Mouse (Mus musculus): ENCODE measurements at regions not wholly inside any gene's neighbourhood (a gene's known extent, or its start where the extent isn't known, plus 50 kb on each side); places are given as distances from the start of the nearest gene placed in this dataset.

- no peak for ATAC-seq (ENCODE audit: insufficient number of reproducible peaks, insufficient read depth, low FRiP score, low TSS enrichment)
- Histone ChIP-seq H3K9me3 (no peaks in the 10 kb centered on the region), H3K4me1 (peaks cover 3% of the 10 kb centered on the region; the same call in 1 of the 2 replicates), H3K9ac (no peak overlapping the region), H3K27me3 (no peaks in the 10 kb centered on the region), H3K36me3 (no peaks in the 10 kb centered on the region), H3K4me3 (no peak overlapping the region), H3K4me2 (replicated peaks) (no peak overlapping the region), H3K27ac (no peak overlapping the region)
- 76% methylated on average over 4 of the region's 4 CpGs for WGBS
Observed at GRCm38 (mm10) chrX:12855425-12855824, 93.6 kb upstream of the Med14 start.

- H3K4me2 ChIP-seq (replicated peaks): no peak overlapping the region
- H3K27ac ChIP-seq: no peak overlapping the region
- ATAC-seq (ENCODE audit: insufficient number of reproducible peaks, insufficient read depth, low FRiP score, low TSS enrichment): no peak
- no peaks in the 10 kb centered on the region for H3K9me3 ChIP-seq
- no peaks in the 10 kb centered on the region for H3K27me3 ChIP-seq
- H3K9ac ChIP-seq: no peak overlapping the region
- WGBS: 68% methylated on average over 4 of the region's 4 CpGs
- no peaks in the 10 kb centered on the region for H3K36me3 ChIP-seq
- no peaks in the 10 kb centered on the region for H3K4me1 ChIP-seq
- no peak overlapping the region for H3K4me3 ChIP-seq
Observed at GRCm38 (mm10) chrX:12851684-12852083, 89.8 kb upstream of the Med14 start.

- H3K27me3 ChIP-seq: no peaks in the 10 kb centered on the region
- ATAC-seq (ENCODE audit: insufficient number of reproducible peaks, insufficient read depth, low FRiP score, low TSS enrichment): no peak
- H3K4me1 ChIP-seq: no peaks in the 10 kb centered on the region
- H3K9me3 ChIP-seq: no peaks in the 10 kb centered on the region
- no peak overlapping the region for H3K4me3 ChIP-seq
- H3K4me2 ChIP-seq (replicated peaks): no peak overlapping the region
- 41% methylated on average over 1 of the region's 1 CpGs for WGBS
- H3K9ac ChIP-seq: no peak overlapping the region
- H3K36me3 ChIP-seq: no peaks in the 10 kb centered on the region
- H3K27ac ChIP-seq: no peak overlapping the region
Observed at GRCm38 (mm10) chrX:12844431-12844830, 82.6 kb upstream of the Med14 start.

- H3K9ac ChIP-seq: no peak overlapping the region
- WGBS: 64% methylated on average over 3 of the region's 3 CpGs
- no peaks in the 10 kb centered on the region for H3K27me3 ChIP-seq
- no peak overlapping the region for H3K4me2 ChIP-seq (replicated peaks)
- ATAC-seq (ENCODE audit: insufficient number of reproducible peaks, insufficient read depth, low FRiP score, low TSS enrichment): no peak
- H3K4me3 ChIP-seq: no peak overlapping the region
- H3K36me3 ChIP-seq: no peaks in the 10 kb centered on the region
- H3K27ac ChIP-seq: peak overlapping the region; percentile 86
- H3K9me3 ChIP-seq: no peaks in the 10 kb centered on the region
- H3K4me1 ChIP-seq: no peaks in the 10 kb centered on the region
Observed at GRCm38 (mm10) chrX:12841021-12841325, 79.1 kb upstream of the Med14 start.

GRCm38 (mm10) chrX:12840160-12841020 lies 78.5 kb upstream of the Med14 start:
- Histone ChIP-seq H3K4me1 (no peaks in the 10 kb centered on the region), H3K9ac (peak overlapping the region; percentile 7; the same call in 1 of the 2 replicates), H3K9me3 (no peaks in the 10 kb centered on the region), H3K4me2 (replicated peaks) (peak overlapping the region; percentile 41), H3K27ac (peak overlapping the region; percentile 86), H3K27me3 (no peaks in the 10 kb centered on the region), H3K36me3 (no peaks in the 10 kb centered on the region), H3K4me3 (peak overlapping the region; percentile 22)
- WGBS: 21% methylated on average over 25 of the region's 25 CpGs
- peak; percentile 81; the same call in 1 of the 2 replicates for ATAC-seq (ENCODE audit: insufficient number of reproducible peaks, insufficient read depth, low FRiP score, low TSS enrichment)

- H3K27me3 ChIP-seq: no peaks in the 10 kb centered on the region
- H3K4me2 ChIP-seq (replicated peaks): peak overlapping the region; percentile 41
- no peaks in the 10 kb centered on the region for H3K36me3 ChIP-seq
- no peaks in the 10 kb centered on the region for H3K4me1 ChIP-seq
- 13% methylated on average over 9 of the region's 11 CpGs for WGBS
- H3K9ac ChIP-seq: peak overlapping the region; percentile 7; the same call in 1 of the 2 replicates
- peak overlapping the region; percentile 86 for H3K27ac ChIP-seq
- no peak for ATAC-seq (ENCODE audit: insufficient number of reproducible peaks, insufficient read depth, low FRiP score, low TSS enrichment)
- no peaks in the 10 kb centered on the region for H3K9me3 ChIP-seq
- peak overlapping the region; percentile 22 for H3K4me3 ChIP-seq
Observed at GRCm38 (mm10) chrX:12839406-12840159, 77.7 kb upstream of the Med14 start.

- no peak for ATAC-seq (ENCODE audit: insufficient number of reproducible peaks, insufficient read depth, low FRiP score, low TSS enrichment)
- Histone ChIP-seq H3K9ac (no peak overlapping the region), H3K4me2 (replicated peaks) (no peak overlapping the region), H3K4me3 (no peak overlapping the region), H3K27me3 (no peaks in the 10 kb centered on the region), H3K27ac (no peak overlapping the region), H3K36me3 (no peaks in the 10 kb centered on the region), H3K4me1 (no peaks in the 10 kb centered on the region), H3K9me3 (no peaks in the 10 kb centered on the region)
- 22% methylated on average over 1 of the region's 1 CpGs for WGBS
Observed at GRCm38 (mm10) chrX:12837821-12838220, 75.9 kb upstream of the Med14 start.

GRCm38 (mm10) chrX:12834681-12835080 lies 72.8 kb upstream of the Med14 start:
- H3K9ac ChIP-seq: no peak overlapping the region
- H3K36me3 ChIP-seq: no peaks in the 10 kb centered on the region
- H3K27ac ChIP-seq: no peak overlapping the region
- WGBS: 68% methylated on average over 4 of the region's 4 CpGs
- no peak overlapping the region for H3K4me3 ChIP-seq
- H3K9me3 ChIP-seq: no peaks in the 10 kb centered on the region
- no peak for ATAC-seq (ENCODE audit: insufficient number of reproducible peaks, insufficient read depth, low FRiP score, low TSS enrichment)
- no peaks in the 10 kb centered on the region for H3K27me3 ChIP-seq
- no peak overlapping the region for H3K4me2 ChIP-seq (replicated peaks)
- no peaks in the 10 kb centered on the region for H3K4me1 ChIP-seq

- Histone ChIP-seq H3K27me3 (no peaks in the 10 kb centered on the region), H3K27ac (no peak overlapping the region), H3K4me2 (replicated peaks) (no peak overlapping the region), H3K4me3 (no peak overlapping the region), H3K9me3 (no peaks in the 10 kb centered on the region), H3K36me3 (no peaks in the 10 kb centered on the region), H3K4me1 (no peaks in the 10 kb centered on the region), H3K9ac (no peak overlapping the region)
- WGBS: 72% methylated on average over 2 of the region's 2 CpGs
- no peak for ATAC-seq (ENCODE audit: insufficient number of reproducible peaks, insufficient read depth, low FRiP score, low TSS enrichment)
Observed at GRCm38 (mm10) chrX:12832709-12833108, 70.8 kb upstream of the Med14 start.

- Histone ChIP-seq H3K27me3 (no peaks in the 10 kb centered on the region), H3K4me2 (replicated peaks) (no peak overlapping the region), H3K4me1 (no peaks in the 10 kb centered on the region), H3K9ac (no peak overlapping the region), H3K27ac (no peak overlapping the region), H3K36me3 (no peaks in the 10 kb centered on the region), H3K4me3 (no peak overlapping the region), H3K9me3 (no peaks in the 10 kb centered on the region)
- ATAC-seq (ENCODE audit: insufficient number of reproducible peaks, insufficient read depth, low FRiP score, low TSS enrichment): no peak
- WGBS: 68% methylated on average over 3 of the region's 3 CpGs
Observed at GRCm38 (mm10) chrX:12829165-12829564, 67.3 kb upstream of the Med14 start.

- H3K4me2 ChIP-seq (replicated peaks): no peak overlapping the region
- no peak for ATAC-seq (ENCODE audit: insufficient number of reproducible peaks, insufficient read depth, low FRiP score, low TSS enrichment)
Observed at GRCm38 (mm10) chrX:12827299-12827872, 65.5 kb upstream of the Med14 start.

GRCm38 (mm10) chrX:12826646-12827045 lies 64.8 kb upstream of the Med14 start:
- H3K36me3 ChIP-seq: no peaks in the 10 kb centered on the region
- ATAC-seq (ENCODE audit: insufficient number of reproducible peaks, insufficient read depth, low FRiP score, low TSS enrichment): no peak
- H3K27ac ChIP-seq: no peak overlapping the region
- no peaks in the 10 kb centered on the region for H3K4me1 ChIP-seq
- no peak overlapping the region for H3K4me2 ChIP-seq (replicated peaks)
- H3K9me3 ChIP-seq: no peaks in the 10 kb centered on the region
- 86% methylated on average over 4 of the region's 4 CpGs for WGBS
- no peak overlapping the region for H3K9ac ChIP-seq
- H3K27me3 ChIP-seq: no peaks in the 10 kb centered on the region
- no peak overlapping the region for H3K4me3 ChIP-seq

More at GRCm38 (mm10) chrX:12827299-12827872, 65.5 kb upstream of the Med14 start:
- H3K4me3 ChIP-seq: no peak overlapping the region
- no peaks in the 10 kb centered on the region for H3K27me3 ChIP-seq
- H3K36me3 ChIP-seq: no peaks in the 10 kb centered on the region
- H3K9ac ChIP-seq: no peak overlapping the region
- H3K4me1 ChIP-seq: no peaks in the 10 kb centered on the region
- WGBS: 80% methylated on average over 4 of the region's 4 CpGs
- H3K9me3 ChIP-seq: no peaks in the 10 kb centered on the region
- H3K27ac ChIP-seq: no peak overlapping the region

All from embryonic facial prominence, embryonic 12.5 days (tissue).